ENCODE assay signal across 8 mouse cellular contexts in the genomic region with DNA sequence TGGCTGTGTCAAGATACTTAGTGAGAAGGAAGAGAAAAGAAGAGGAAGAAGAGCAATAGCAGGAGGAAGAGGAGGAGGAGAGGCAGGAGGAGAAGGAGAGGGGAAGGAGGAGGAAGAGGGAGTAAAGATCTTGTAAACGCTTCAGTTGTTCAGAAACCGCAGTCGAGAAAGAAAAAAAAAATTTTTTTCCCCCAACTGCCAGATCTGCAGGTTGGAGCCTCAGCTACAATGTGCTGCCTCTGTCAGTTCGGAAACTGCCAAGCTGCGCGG. TPM values are rescaled to one million over a fixed set of nuclear protein-coding genes. Genes with fewer than 3 reads are reported as not detected.
DNase-seq lines count a peak whose midpoint lies in the region; ATAC-seq and TF ChIP-seq lines count a peak whose summit lies in the region.

No protein-coding gene starts in this region.

- H3K4me3 ChIP-seq in kidney, embryonic 16.5 days (ENCODE audit: low read length) = peak overlapping the region; percentile 74
- H3K4me3 ChIP-seq in bone marrow macrophage, adult 2 months (ENCODE audit: insufficient read depth, low read length) = peak overlapping the region; percentile 77
- H3K4me3 ChIP-seq in hindbrain, embryonic 14.5 days (replicated peaks; ENCODE audit: low read length) = peak overlapping the region; percentile 90
- H3K4me3 ChIP-seq in midbrain, embryonic 15.5 days = peak overlapping the region; percentile 85

- H3K9ac ChIP-seq in kidney, embryonic 16.5 days (replicated peaks; ENCODE audit: low read length) = peak overlapping the region; percentile 80
- H3K9ac ChIP-seq in hindbrain, embryonic 14.5 days = peak overlapping the region; percentile 93
- peak overlapping the region; percentile 81 for H3K9ac ChIP-seq in midbrain, embryonic 15.5 days

- peak overlapping the region; percentile 70; the same call in 1 of the 2 replicates for H3K27ac ChIP-seq in kidney, embryonic 16.5 days (ENCODE audit: low read length)
- peak overlapping the region; percentile 70 for H3K27ac ChIP-seq in bone marrow macrophage, adult 2 months (ENCODE audit: insufficient read depth, low read depth, low read length)
- peak overlapping the region; percentile 94 for H3K27ac ChIP-seq in hindbrain, embryonic 14.5 days
- peak overlapping the region; percentile 95 for H3K27ac ChIP-seq in midbrain, embryonic 15.5 days

- H3K27me3 ChIP-seq in kidney, embryonic 16.5 days (ENCODE audit: insufficient read depth, low read length) = peaks cover 9% of the 10 kb centered on the region; the same call in 1 of the 2 replicates
- H3K27me3 ChIP-seq in hindbrain, embryonic 14.5 days (ENCODE audit: control insufficient read depth, insufficient read depth, low read length) = no peaks in the 10 kb centered on the region
- H3K27me3 ChIP-seq in midbrain, embryonic 15.5 days (replicated peaks) = 0 out of 2 replicates have a peak, but pooled peaks cover 4% of the 10 kb centered on the region

- no peak for TF ChIP-seq CTCF in bone marrow macrophage, adult 2 months (IDR thresholded peaks at IDR 0.05; ENCODE audit: low read depth, low read length)

- no peak for DNase-seq in kidney, adult 8-10 months
- DNase-seq in hindbrain, embryonic 14.5 days (ENCODE audit: low spot score) = no peak
- no peak for DNase-seq in layer of hippocampus, adult 8-10 months (ENCODE audit: low spot score in 2 of 2)
- DNase-seq in left cerebral cortex, postnatal 25 days (ENCODE audit: low spot score in 2 of 2) = no peak

- TF ChIP-seq POLR2A in bone marrow macrophage, adult 2 months (IDR thresholded peaks at IDR 0.05; ENCODE audit: borderline replicate concordance, low read depth, low read length) = no peak

- no peaks in the 10 kb centered on the region for H3K36me3 ChIP-seq in kidney, embryonic 16.5 days (ENCODE audit: insufficient read depth, low read length)
- peaks cover 1% of the 10 kb centered on the region; the same call in 1 of the 2 replicates for H3K36me3 ChIP-seq in hindbrain, embryonic 14.5 days (replicated peaks; ENCODE audit: control insufficient read depth, insufficient read depth)
- H3K36me3 ChIP-seq in midbrain, embryonic 15.5 days (replicated peaks) = no peaks in the 10 kb centered on the region

- H3K4me2 ChIP-seq in kidney, embryonic 16.5 days (replicated peaks; ENCODE audit: low read depth, low read length) = peak overlapping the region; percentile 100
- H3K4me2 ChIP-seq in hindbrain, embryonic 14.5 days (replicated peaks) = peak overlapping the region; percentile 78
- peak overlapping the region; percentile 81 for H3K4me2 ChIP-seq in midbrain, embryonic 15.5 days

- no peaks in the 10 kb centered on the region for H3K9me3 ChIP-seq in kidney, embryonic 16.5 days (ENCODE audit: low read length)
- H3K9me3 ChIP-seq in hindbrain, embryonic 14.5 days (ENCODE audit: control insufficient read depth, low read length) = no peaks in the 10 kb centered on the region
- H3K9me3 ChIP-seq in midbrain, embryonic 15.5 days = no peaks in the 10 kb centered on the region

- intact Hi-C loops in left cerebral cortex, postnatal 25 days (cut with DNase I) = loop anchor here (2.0 to 5.0 kb wide), 3 partner anchors 143 to 242 kb away; no protein-coding TSS in a partner anchor

- ATAC-seq in kidney, embryonic 16.5 days (ENCODE audit: low FRiP score, low TSS enrichment) = no peak
- no peak for ATAC-seq in hindbrain, embryonic 14.5 days (ENCODE audit: low FRiP score)
- no peak for ATAC-seq in midbrain, embryonic 15.5 days (replicated peaks)
- ATAC-seq in frontal cortex, adult (ENCODE audit: low TSS enrichment) = no peak

- WGBS in kidney, embryonic 16.5 days = 0% methylated on average over 6 of the region's 6 CpGs
- 0% methylated on average over 6 of the region's 6 CpGs for WGBS in hindbrain, embryonic 14.5 days
- WGBS in midbrain, embryonic 15.5 days = under 1% methylated on average over 6 of the region's 6 CpGs

- peaks cover 10% of the 10 kb centered on the region for H3K4me1 ChIP-seq in kidney, embryonic 16.5 days (ENCODE audit: insufficient read depth, low read length)
- peaks cover 42% of the 10 kb centered on the region for H3K4me1 ChIP-seq in bone marrow macrophage, adult 2 months (ENCODE audit: control insufficient read depth, insufficient read depth, low read length)
- peaks cover 17% of the 10 kb centered on the region for H3K4me1 ChIP-seq in hindbrain, embryonic 14.5 days (replicated peaks; ENCODE audit: control insufficient read depth, insufficient read depth, low read length)
- peaks cover 41% of the 10 kb centered on the region for H3K4me1 ChIP-seq in midbrain, embryonic 15.5 days

RNA-seq across cellular contexts. Expression of a gene that starts 0.8 kb away (rescaled TPM):
- polyA plus RNA-seq in kidney, embryonic 16.5 days (2015; fragmentation: Nextera tagmentation; extraction: Ambion mirVana) = 52.2 and 56.8 TPM in 2 replicates
- 28.2 and 36.1 TPM in 2 replicates for polyA plus RNA-seq in bone marrow macrophage, adult 2 months (2012; ENCODE audit: insufficient read depth, insufficient read length, missing spikeins)
- 50.5 and 50.6 TPM in 2 replicates for polyA plus RNA-seq in hindbrain, embryonic 14.5 days (2014; fragmentation: Nextera tagmentation; extraction: Ambion mirVana)
- 43.1 and 48.5 TPM in 2 replicates for polyA plus RNA-seq in midbrain, embryonic 15.5 days (2015; fragmentation: Nextera tagmentation; extraction: Ambion mirVana)
- 1 to 10 TPM; 4.4 to 7.6 (median 6.6) TPM for total RNA-seq in layer of hippocampus, adult 8-10 months (2022)
- total RNA-seq in left cerebral cortex, postnatal 25 days (2021) = 10 to 100 TPM; 14.9 to 20.2 TPM
